ENCODE assay signal across 20 mouse cellular contexts in the genomic region with DNA sequence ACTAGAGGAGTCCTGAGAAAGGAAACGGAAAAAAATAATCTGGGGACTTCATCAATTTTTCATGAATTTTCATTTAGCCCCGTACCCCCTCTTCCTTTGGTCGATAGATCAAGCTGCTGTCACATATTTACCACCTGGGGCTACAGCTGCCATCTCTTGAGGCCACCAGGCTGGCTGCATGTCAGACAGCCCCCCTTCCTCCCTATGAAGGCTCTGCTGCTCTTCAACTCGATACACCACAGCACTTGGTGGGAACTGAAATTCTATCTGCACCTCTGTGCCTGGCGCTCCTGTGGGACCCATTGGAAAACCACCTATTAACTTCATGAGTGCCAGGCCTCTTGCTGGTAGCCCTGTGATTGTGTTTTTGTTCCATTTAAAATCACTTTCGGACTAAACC.
DNase-seq lines count a peak whose midpoint lies in the region; ATAC-seq and TF ChIP-seq lines count a peak whose summit lies in the region.
"Had no signal": no experiment of that assay in that cellular context is flagged by ENCODE, and none has a peak within 500 bp of the region (broad histone marks: within the 10 kb centered on the region; RNA-seq: fewer than 3 reads in every experiment).

No protein-coding gene starts in this region.

- 58% methylated on average over 6 of the region's 6 CpGs for WGBS in forebrain, embryonic 12.5 days
- 52% methylated on average over 6 of the region's 6 CpGs for WGBS in forebrain, embryonic 15.5 days
- WGBS in embryonic facial prominence, embryonic 10.5 days, result 61% methylated on average over 6 of the region's 6 CpGs
- WGBS in limb, embryonic 13.5 days, result 49% methylated on average over 6 of the region's 6 CpGs

- DNase-seq in kidney, postnatal 4 days, result peak; percentile 4
- DNase-seq in kidney, adult 8-10 months, result no peak
- DNase-seq in embryonic facial prominence, embryonic 10.5 days (ENCODE audit: low spot score), result peak; percentile 21
- DNase-seq in adrenal gland, postnatal 10 days, result no peak
- DNase-seq in gastrocnemius, adult 2 months, result no peak
- DNase-seq: cerebellum, adult 11 months; cerebellum, postnatal 14 days; heart, adult 11 months; heart, postnatal 36 days; kidney, postnatal 25 days; lung, postnatal 10 days; right cerebral cortex, postnatal 14 days; thymus, postnatal 36 days had no signal

- no peak overlapping the region for H3K27ac ChIP-seq in forebrain, embryonic 12.5 days
- H3K27ac ChIP-seq in forebrain, embryonic 15.5 days (replicated peaks), result no peak overlapping the region
- no peak overlapping the region for H3K27ac ChIP-seq in embryonic facial prominence, embryonic 10.5 days (replicated peaks)
- H3K27ac ChIP-seq in limb, embryonic 13.5 days, result no peak overlapping the region
- no peak overlapping the region for H3K27ac ChIP-seq in gastrocnemius, adult 2 months
- H3K27ac ChIP-seq: heart, embryonic 13.5 days; limb, embryonic 15.5 days had no signal

- peaks cover 5% of the 10 kb centered on the region for H3K4me1 ChIP-seq in forebrain, embryonic 12.5 days
- no peaks in the 10 kb centered on the region for H3K4me1 ChIP-seq in forebrain, embryonic 15.5 days
- peaks cover 5% of the 10 kb centered on the region for H3K4me1 ChIP-seq in embryonic facial prominence, embryonic 10.5 days
- H3K4me1 ChIP-seq in limb, embryonic 13.5 days, result peaks cover 15% of the 10 kb centered on the region
- H3K4me1 ChIP-seq: heart, embryonic 13.5 days; limb, embryonic 15.5 days; megakaryocyte, embryonic 14.5 days had no signal

- ATAC-seq in forebrain, embryonic 12.5 days (ENCODE audit: low FRiP score), result 0 out of 2 replicates have a peak, but pooled peaks have one; percentile 3
- no peak for ATAC-seq in forebrain, embryonic 15.5 days (replicated peaks)
- ATAC-seq in limb, embryonic 13.5 days (ENCODE audit: low FRiP score, low read depth), result peak; percentile 44; the same call in 1 of the 2 replicates
- ATAC-seq: forebrain, embryonic 16.5 days had no signal

- no peak overlapping the region for H3K4me3 ChIP-seq in forebrain, embryonic 12.5 days (replicated peaks)
- H3K4me3 ChIP-seq in forebrain, embryonic 15.5 days, result no peak overlapping the region
- H3K4me3 ChIP-seq in embryonic facial prominence, embryonic 10.5 days, result no peak overlapping the region
- no peak overlapping the region for H3K4me3 ChIP-seq in limb, embryonic 13.5 days
- no peak overlapping the region for H3K4me3 ChIP-seq in gastrocnemius, adult 2 months
- H3K4me3 ChIP-seq: heart, embryonic 13.5 days; limb, embryonic 15.5 days; megakaryocyte, embryonic 14.5 days had no signal

- H3K27me3 ChIP-seq in forebrain, embryonic 12.5 days, result no peaks in the 10 kb centered on the region
- no peaks in the 10 kb centered on the region for H3K27me3 ChIP-seq in forebrain, embryonic 15.5 days
- no peaks in the 10 kb centered on the region for H3K27me3 ChIP-seq in embryonic facial prominence, embryonic 10.5 days (replicated peaks; ENCODE audit: low read depth, poor library complexity, severe bottlenecking)
- H3K27me3 ChIP-seq in limb, embryonic 13.5 days, result no peaks in the 10 kb centered on the region
- H3K27me3 ChIP-seq: heart, embryonic 13.5 days; limb, embryonic 15.5 days; megakaryocyte, embryonic 14.5 days had no signal

- no peaks in the 10 kb centered on the region for H3K9me3 ChIP-seq in forebrain, embryonic 12.5 days
- no peaks in the 10 kb centered on the region for H3K9me3 ChIP-seq in forebrain, embryonic 15.5 days
- H3K9me3 ChIP-seq in embryonic facial prominence, embryonic 10.5 days, result no peaks in the 10 kb centered on the region
- H3K9me3 ChIP-seq in limb, embryonic 13.5 days, result no peaks in the 10 kb centered on the region
- H3K9me3 ChIP-seq: heart, embryonic 13.5 days; limb, embryonic 15.5 days had no signal

- intact Hi-C loops in gastrocnemius, adult 2 months (cut with DNase I), result no loop called here

- H3K36me3 ChIP-seq in forebrain, embryonic 12.5 days (replicated peaks), result no peaks in the 10 kb centered on the region
- H3K36me3 ChIP-seq in forebrain, embryonic 15.5 days, result peaks cover 4% of the 10 kb centered on the region; the same call in 1 of the 2 replicates
- 0 out of 2 replicates have a peak, but pooled peaks cover 3% of the 10 kb centered on the region for H3K36me3 ChIP-seq in embryonic facial prominence, embryonic 10.5 days (replicated peaks)
- peaks cover 5% of the 10 kb centered on the region for H3K36me3 ChIP-seq in limb, embryonic 13.5 days
- H3K36me3 ChIP-seq: heart, embryonic 13.5 days had no signal

- no peak overlapping the region for H3K9ac ChIP-seq in forebrain, embryonic 12.5 days
- H3K9ac ChIP-seq in forebrain, embryonic 15.5 days (replicated peaks), result no peak overlapping the region
- H3K9ac ChIP-seq in limb, embryonic 13.5 days, result no peak overlapping the region
- H3K9ac ChIP-seq: heart, embryonic 13.5 days; limb, embryonic 15.5 days had no signal

- TF ChIP-seq CTCF in gastrocnemius, adult 2 months (IDR thresholded peaks at IDR 0.05), result no peak

- no peak overlapping the region for H3K4me2 ChIP-seq in forebrain, embryonic 12.5 days
- no peak overlapping the region for H3K4me2 ChIP-seq in forebrain, embryonic 15.5 days (replicated peaks)
- H3K4me2 ChIP-seq in limb, embryonic 13.5 days (replicated peaks), result no peak overlapping the region
- H3K4me2 ChIP-seq: heart, embryonic 13.5 days; limb, embryonic 15.5 days had no signal

Comparison
In these comparisons a context has a peak if more than half of its experiments do, and no peak if none do; other contexts are left out.
1. DNase-seq: peak in kidney, postnatal 4 days (2 of 2) and embryonic facial prominence, embryonic 10.5 days (single experiment); none in kidney, adult 8-10 months (0 of 2), adrenal gland, postnatal 10 days (single experiment) and gastrocnemius, adult 2 months (single experiment).